Mouse (Mus musculus) erythroid progenitor cell, adult 5-6 weeks (primary cell): ENCODE measurements around the gene Zbtb9. TPM values are rescaled to one million over a fixed set of nuclear protein-coding genes. Genes with fewer than 3 reads are reported as not detected.

ENCODE experiments used
- total RNA-seq, 2 experiments: library from RNA; stranded (forward) in 1 of 2; stranded (reverse) in 1 of 2; fragments of 150-400 nt in 1 of 2; fragments of 186-747, 209-891 nt in 1 of 2; gene quantifications; 2 replicates each; pipeline versions ENCODE4 v1.2.3 to v1.2.4; 2015 to 2017; ENCODE audit warnings: low replicate concordance in 2 of 2

Gene Zbtb9
- total RNA-seq, 2 experiments from 2014 or later: 8.1 TPM; not detected in 1

Other genes with a start within 250 kb of the Zbtb9 start
- 18.0 and 18.9 TPM in 2 replicates for gene Bnip1, start 192.1 kb upstream of the Zbtb9 start, total RNA-seq (2015; ENCODE audit: low replicate concordance)
- 13.9 and 16.8 TPM in 2 replicates for gene Bnip1, start 192.1 kb upstream of the Zbtb9 start, total RNA-seq (2017; ENCODE audit: low replicate concordance)
- not detected in 2 replicates for gene Nkx2-5, start 128.2 kb upstream of the Zbtb9 start, total RNA-seq (2015; ENCODE audit: low replicate concordance)
- gene Nkx2-5, start 128.2 kb upstream of the Zbtb9 start, total RNA-seq (2017; ENCODE audit: low replicate concordance): not detected in 2 replicates
- 34.8 and 41.4 TPM in 2 replicates for gene Kifc5b, start 56.1 kb upstream of the Zbtb9 start, total RNA-seq (2015; ENCODE audit: low replicate concordance)
- 197 and 257 TPM in 2 replicates for gene Kifc5b, start 56.1 kb upstream of the Zbtb9 start, total RNA-seq (2017; ENCODE audit: low replicate concordance)
- 23.1 and 29.6 TPM in 2 replicates for gene Phf1, start 40.1 kb upstream of the Zbtb9 start, total RNA-seq (2015; ENCODE audit: low replicate concordance)
- gene Phf1, start 40.1 kb upstream of the Zbtb9 start, total RNA-seq (2017; ENCODE audit: low replicate concordance): 19.4 and 34.5 TPM in 2 replicates
- 54.9 and 88.3 TPM in 2 replicates for gene Cuta, start 33.6 kb upstream of the Zbtb9 start, total RNA-seq (2015; ENCODE audit: low replicate concordance)
- 8.2 and 9.3 TPM in 2 replicates for gene Cuta, start 33.6 kb upstream of the Zbtb9 start, total RNA-seq (2017; ENCODE audit: low replicate concordance)
- 3.8 and 4.3 TPM in 2 replicates for gene Syngap1, start 31.9 kb upstream of the Zbtb9 start, total RNA-seq (2015; ENCODE audit: low replicate concordance)
- 11.7 and 14.4 TPM in 2 replicates for gene Syngap1, start 31.9 kb upstream of the Zbtb9 start, total RNA-seq (2017; ENCODE audit: low replicate concordance)
- gene Bak1, start 55.8 kb downstream of the Zbtb9 start, total RNA-seq (2015; ENCODE audit: low replicate concordance): 32.7 and 36.0 TPM in 2 replicates
- 11.4 and 12.5 TPM in 2 replicates for gene Bak1, start 55.8 kb downstream of the Zbtb9 start, total RNA-seq (2017; ENCODE audit: low replicate concordance)
- gene Itpr3, start 84.1 kb downstream of the Zbtb9 start, total RNA-seq (2015; ENCODE audit: low replicate concordance): 1.3 and 9.0 TPM in 2 replicates
- 0.98 and 2.2 TPM in 2 replicates for gene Itpr3, start 84.1 kb downstream of the Zbtb9 start, total RNA-seq (2017; ENCODE audit: low replicate concordance)
- 9.6 and 33.9 TPM in 2 replicates for gene Uqcc2, start 160.7 kb downstream of the Zbtb9 start, total RNA-seq (2015; ENCODE audit: low replicate concordance)
- 4.2 and 39.0 TPM in 2 replicates for gene Uqcc2, start 160.7 kb downstream of the Zbtb9 start, total RNA-seq (2017; ENCODE audit: low replicate concordance)
- not detected in 2 replicates for gene Ip6k3, start 194.6 kb downstream of the Zbtb9 start, total RNA-seq (2015; ENCODE audit: low replicate concordance)
- not detected in 2 replicates for gene Ip6k3, start 194.6 kb downstream of the Zbtb9 start, total RNA-seq (2017; ENCODE audit: low replicate concordance)
- gene Lemd2, start 231.3 kb downstream of the Zbtb9 start, total RNA-seq (2015; ENCODE audit: low replicate concordance): 14.1 and 49.5 TPM in 2 replicates
- 17.6 and 31.8 TPM in 2 replicates for gene Lemd2, start 231.3 kb downstream of the Zbtb9 start, total RNA-seq (2017; ENCODE audit: low replicate concordance)